Mouse (Mus musculus) CH12.LX (cell line): ENCODE data around the gene Thy1. TPM values are rescaled to one million over a fixed set of nuclear protein-coding genes. Genes with fewer than 3 reads are reported as not detected.
A peak's percentile ranks its signal among the peaks of the same experiment; 100 is the strongest.

ENCODE experiments used
- DNase-seq: peaks from one replicate; pipeline ENCODE4 v3.0.0-alpha.2; 2013; ENCODE audit errors: extremely low read depth
- H3K27ac ChIP-seq: 2 replicates; pipeline ENCODE4 v1.5.1; 2012; ENCODE audit warnings: low read depth, mild to moderate bottlenecking, control low read depth, moderate library complexity; ENCODE audit not compliant: insufficient read depth
- H3K27me3 ChIP-seq: replicated peaks from 2 replicates; pipeline ENCODE3; 2012; ENCODE audit warnings: inconsistent platforms
- H3K36me3 ChIP-seq, 2 experiments: replicated peaks in 1 of 2; 2 replicates each; pipeline versions ENCODE3 to v1.6.1; 2012; ENCODE audit warnings: inconsistent platforms in 1 of 2, low read length in 1 of 2, mild to moderate bottlenecking in 1 of 2, mixed read lengths in 1 of 2, moderate library complexity in 1 of 2; ENCODE audit not compliant: control insufficient read depth in 1 of 2, insufficient read depth in 1 of 2
- H3K4me1 ChIP-seq, 2 experiments: 2 replicates each; pipeline ENCODE4 v1.6.1; 2012; ENCODE audit warnings: inconsistent platforms in 1 of 2, moderate library complexity in 1 of 2; ENCODE audit not compliant: insufficient read depth in 2 of 2, control insufficient read depth in 1 of 2
- H3K4me2 ChIP-seq: 2 replicates; pipeline ENCODE4 v1.6.1; 2012; ENCODE audit warnings: low read depth, mild to moderate bottlenecking, control low read depth; ENCODE audit not compliant: poor library complexity, insufficient read depth, severe bottlenecking
- H3K4me3 ChIP-seq, 3 experiments: fragments of 150-350 bp in 1 of 3; sonication (generic) in 1 of 3; replicated peaks in 1 of 3; 2 replicates each; pipeline versions ENCODE3 to v1.5.1; 2011 to 2012; ENCODE audit warnings: low read depth in 2 of 3, low read length in 2 of 3, mild to moderate bottlenecking in 2 of 3, moderate library complexity in 2 of 3, control low read depth in 1 of 3, improper control_type of control experiment in 1 of 3, inconsistent platforms in 1 of 3, mixed read lengths in 1 of 3; ENCODE audit not compliant: poor library complexity in 1 of 3
- H3K79me2 ChIP-seq: replicated peaks from 2 replicates; pipeline ENCODE4 v1.6.1; 2012; ENCODE audit warnings: mild to moderate bottlenecking, moderate library complexity; ENCODE audit not compliant: control insufficient read depth, poor library complexity, insufficient read depth, severe bottlenecking; ENCODE audit errors: extremely low read depth
- H3K9ac ChIP-seq: 2 replicates; pipeline ENCODE4 v1.6.1; 2012; ENCODE audit warnings: low read depth, mild to moderate bottlenecking, control low read depth, moderate library complexity; ENCODE audit not compliant: insufficient read depth
- H3K9me3 ChIP-seq: replicated peaks from 2 replicates; pipeline ENCODE3; 2012; ENCODE audit warnings: low read length, inconsistent platforms, mixed read lengths
- BHLHE40 ChIP-seq: IDR thresholded peaks from 2 replicates; pipeline ENCODE4 v1.6.1; 2011; ENCODE audit warnings: mild to moderate bottlenecking, low read depth, low read length, improper control_type of control experiment
- ELF1 ChIP-seq: IDR thresholded peaks from 2 replicates; pipeline ENCODE4 v1.6.1; 2014; ENCODE audit warnings: low read depth, mild to moderate bottlenecking, inconsistent platforms, low read length, improper control_type of control experiment
- ETS1 ChIP-seq: conservative IDR thresholded peaks from 2 replicates; pipeline ENCODE4 v1.6.1; 2012; ENCODE audit warnings: low read depth, mild to moderate bottlenecking, inconsistent platforms, low read length, improper control_type of control experiment, moderate library complexity
- GABPA ChIP-seq: IDR thresholded peaks from 2 replicates; pipeline ENCODE4 v1.6.1; 2012; ENCODE audit warnings: low read depth, low read length, improper control_type of control experiment, inconsistent platforms; ENCODE audit not compliant: insufficient replicate concordance
- JUN ChIP-seq: IDR thresholded peaks from 2 replicates; pipeline ENCODE4 v1.6.1; 2011; ENCODE audit warnings: low read depth, mild to moderate bottlenecking, low read length, improper control_type of control experiment, moderate library complexity; ENCODE audit not compliant: insufficient read depth
- MAX ChIP-seq: IDR thresholded peaks from 2 replicates; pipeline ENCODE4 v1.6.1; 2011; ENCODE audit warnings: low read length, improper control_type of control experiment
- MXI1 ChIP-seq: IDR thresholded peaks from 2 replicates; pipeline ENCODE4 v1.6.1; 2011; ENCODE audit warnings: mild to moderate bottlenecking, low read depth, low read length, improper control_type of control experiment
- NELFE ChIP-seq: IDR thresholded peaks from 2 replicates; pipeline ENCODE4 v1.6.1; 2011; ENCODE audit warnings: low read depth, low read length, improper control_type of control experiment
- PAX5 ChIP-seq: IDR thresholded peaks from 2 replicates; pipeline ENCODE4 v1.6.1; 2012; ENCODE audit warnings: low read length, inconsistent platforms, mixed read lengths
- POLR2A ChIP-seq: IDR thresholded peaks from 2 replicates; pipeline ENCODE4 v1.6.1; 2011; ENCODE audit warnings: low read depth, mild to moderate bottlenecking, improper control_type of control experiment, low read length
- SIN3A ChIP-seq: IDR thresholded peaks from 2 replicates; pipeline ENCODE4 v1.6.1; 2012; ENCODE audit warnings: low read length, improper control_type of control experiment, inconsistent platforms
- TBP ChIP-seq: conservative IDR thresholded peaks from 2 replicates; pipeline ENCODE4 v1.6.1; 2011; ENCODE audit warnings: low read depth, low read length, improper control_type of control experiment
- UBTF ChIP-seq: IDR thresholded peaks from 2 replicates; pipeline ENCODE4 v1.6.1; 2012; ENCODE audit warnings: low read depth, mild to moderate bottlenecking, inconsistent platforms, low read length, improper control_type of control experiment, moderate library complexity
- USF1 ChIP-seq: IDR thresholded peaks from 2 replicates; pipeline ENCODE4 v1.6.1; 2014; ENCODE audit warnings: low read depth, mild to moderate bottlenecking, inconsistent platforms, low read length, improper control_type of control experiment
- ZC3H11A ChIP-seq: IDR thresholded peaks from 2 replicates; pipeline ENCODE4 v1.6.1; 2012; ENCODE audit warnings: low read depth, mild to moderate bottlenecking, inconsistent platforms, low read length, improper control_type of control experiment
- ZKSCAN1 ChIP-seq: IDR thresholded peaks from 2 replicates; pipeline ENCODE4 v1.6.1; 2012; ENCODE audit warnings: low read depth, inconsistent platforms, low read length, improper control_type of control experiment, borderline replicate concordance
- dilution Hi-C: fragments of 300-500 bp; cut with MboI; formaldehyde crosslinking; loops from 2 replicates; pipeline ENCODE4 v1.14.3; 2020; ENCODE audit warnings: low sequenced_read_pairs; ENCODE audit not compliant: extremely low pct_unique_long_range_greater_than_20kb, extremely low pct_ligation_motif_present
- in situ Hi-C: fragments of 300-500 bp; cut with MboI; formaldehyde crosslinking; loops from 3 replicates; pipeline ENCODE4 v1.14.3; 2019; ENCODE audit warnings: low sequenced_read_pairs, low pct_ligation_motif_present, low pct_unique_long_range_greater_than_20kb, mixed read lengths
- polyA plus RNA-seq: library from polyadenylated mRNA; unstranded; fragments of >175 nt; gene quantifications from 2 replicates; pipeline ENCODE4 v1.2.1, GENCODE M21; 2012; ENCODE audit warnings: low read depth; ENCODE audit not compliant: insufficient read length
- total RNA-seq, 2 experiments: library from RNA; depleted of rRNA; stranded (reverse); fragments of 300-350 nt in 1 of 2; fragments of >200 nt in 1 of 2; gene quantifications; 2 replicates each; pipeline ENCODE4 v1.2.3; 2012 to 2014

The Thy1 gene
- total and polyA plus RNA-seq, 3 experiments, result not detected

- Histone ChIP-seq H3K4me3 (no peak overlapping the region), H3K27me3 (peaks cover 72% of the 10 kb centered on the region), H3K9ac (no peak overlapping the region), H3K9me3 (no peaks in the 10 kb centered on the region), H3K36me3 (no peaks in the 10 kb centered on the region), H3K79me2 (no peaks in the 10 kb centered on the region), H3K4me2 (no peak overlapping the region), H3K27ac (no peak overlapping the region), H3K4me1 (peaks cover 18 to 19% of the 10 kb centered on the region in 2 experiments)
- DNase-seq, result no peak
- TF ChIP-seq JUN, result no peak
- TF ChIP-seq ZKSCAN1, result no peak
- no peak for TF ChIP-seq SIN3A
- TF ChIP-seq NELFE, result no peak
- no peak for TF ChIP-seq ETS1
- TF ChIP-seq MAX, result no peak
- no peak for TF ChIP-seq UBTF
- TF ChIP-seq USF1, result no peak
- TF ChIP-seq ZC3H11A, result no peak
- TF ChIP-seq TBP, result no peak
- no peak for TF ChIP-seq GABPA
- TF ChIP-seq MXI1, result no peak
- no peak for TF ChIP-seq POLR2A
- no peak for TF ChIP-seq PAX5
- in situ Hi-C loops (no loop called here), dilution Hi-C loops (no loop called here)
Measured at GRCm38 (mm10) chr9:44069252-44069651, 26.1 kb downstream of the Thy1 start.

DNA sequence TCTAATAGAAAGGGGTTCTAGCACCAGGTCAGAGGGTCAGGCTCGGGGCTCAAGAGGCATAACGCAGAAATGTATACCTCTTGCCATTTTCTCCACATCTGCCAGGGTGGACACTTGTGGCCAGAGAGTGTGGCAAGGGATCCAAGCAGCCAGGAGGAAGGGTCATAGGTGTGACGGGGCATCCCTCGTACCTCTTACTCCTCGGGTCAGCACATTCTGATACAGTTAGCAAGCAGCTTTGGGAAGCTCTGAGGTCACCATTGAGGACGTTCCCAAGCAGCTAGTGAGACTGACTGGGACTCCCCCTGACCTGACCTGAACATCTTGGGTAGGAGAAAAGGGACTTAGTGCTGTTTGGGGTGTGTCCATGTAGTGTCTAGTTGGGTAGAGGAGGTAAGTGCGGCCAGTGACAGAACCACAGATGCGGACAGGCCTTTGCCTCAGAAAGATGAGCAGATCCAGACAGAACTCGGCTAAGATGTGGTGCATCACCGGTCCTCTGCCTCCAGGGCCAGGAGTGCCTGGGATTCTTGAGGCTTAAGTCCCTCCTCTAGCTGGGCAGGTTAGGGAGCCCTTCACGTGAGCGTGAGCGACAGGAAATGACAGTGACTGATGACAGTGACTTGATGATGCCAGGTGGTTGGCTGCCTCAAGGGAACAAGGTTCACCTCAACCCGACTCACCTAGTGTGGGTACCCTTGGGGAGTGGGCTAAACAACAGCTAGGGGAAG is 27.1 kb downstream of the Thy1 start:
- Histone ChIP-seq H3K27me3 (peaks cover 78% of the 10 kb centered on the region), H3K4me1 (peaks cover 18 to 19% of the 10 kb centered on the region in 2 experiments), H3K9ac (no peak overlapping the region), H3K36me3 (no peaks in the 10 kb centered on the region), H3K79me2 (no peaks in the 10 kb centered on the region), H3K9me3 (no peaks in the 10 kb centered on the region), H3K4me2 (peak overlapping the region; percentile 46; the same call in 1 of the 2 replicates), H3K27ac (no peak overlapping the region), H3K4me3 (no peak overlapping the region)
- dilution Hi-C loops (no loop called here), in situ Hi-C loops (no loop called here)
- no peak for TF ChIP-seq ELF1
- peak; percentile 73 for TF ChIP-seq BHLHE40
- DNase-seq, result no peak
